Mouse (Mus musculus): ENCODE data around the gene Mtf1.

Mtf1 gene

DNA sequence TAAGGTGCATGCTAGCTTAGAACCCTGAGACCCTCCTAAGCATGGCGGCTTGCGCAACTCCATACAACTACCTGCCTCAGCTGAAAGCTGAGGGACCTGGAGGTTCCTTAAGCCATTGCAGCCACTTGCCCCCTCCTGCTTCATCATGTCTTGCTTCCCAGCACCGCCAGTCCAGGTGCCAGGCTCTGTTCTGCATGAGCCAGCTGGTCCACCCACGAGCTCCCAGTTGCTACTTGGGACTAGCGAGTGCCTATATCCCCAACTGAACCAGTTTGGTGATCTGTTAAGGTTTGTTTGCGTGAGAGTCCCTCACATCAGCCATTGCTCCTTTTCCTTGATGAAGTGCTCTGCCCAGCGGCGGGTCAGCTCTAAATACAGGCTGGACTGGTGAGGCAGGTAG, 54.4 kb downstream of the Mtf1 start:
- DNase-seq (ENCODE audit: low read depth): no peak

DNA sequence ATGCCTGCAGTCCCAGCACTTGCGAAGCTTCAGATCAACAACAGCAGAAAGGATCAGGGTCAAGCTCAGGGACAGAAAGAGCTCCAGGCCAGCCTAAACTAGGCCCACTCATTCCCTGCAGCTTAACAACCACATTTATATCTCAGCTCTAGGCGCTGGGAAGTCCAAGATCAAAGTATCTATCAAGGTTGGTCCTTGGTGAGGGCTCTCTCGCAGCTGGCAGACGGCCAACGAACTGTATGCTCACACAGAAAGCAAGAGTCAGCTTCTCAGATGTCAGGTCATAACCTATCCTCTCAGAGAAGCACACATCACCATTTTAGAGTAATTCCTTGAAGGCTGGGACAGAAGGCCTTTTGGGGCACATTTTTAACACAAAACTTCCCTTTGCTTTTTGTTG, 56.5 kb downstream of the Mtf1 start:
- DNase-seq (ENCODE audit: low read depth): no peak

DNA sequence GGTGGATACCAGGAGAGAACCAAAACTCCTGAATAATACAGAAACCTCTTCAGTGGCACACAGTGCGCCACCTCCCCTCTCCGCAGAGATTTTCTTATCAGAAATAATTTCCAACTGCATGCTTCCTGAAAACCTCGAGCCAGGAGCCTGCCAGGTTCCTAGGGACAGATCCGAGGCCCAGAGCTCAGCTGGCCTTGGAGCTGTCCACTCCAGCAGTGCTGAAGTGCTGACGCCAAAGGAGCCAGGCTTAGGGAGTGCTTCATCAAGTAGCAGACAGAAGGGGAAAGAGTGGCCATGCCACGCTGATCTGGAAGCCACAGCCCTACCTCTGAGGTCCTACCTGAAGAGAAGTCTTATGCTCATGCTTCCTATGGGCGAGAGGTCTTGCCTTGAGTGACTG, 58.5 kb downstream of the Mtf1 start:
- DNase-seq (ENCODE audit: low read depth): peak; percentile 42

DNA sequence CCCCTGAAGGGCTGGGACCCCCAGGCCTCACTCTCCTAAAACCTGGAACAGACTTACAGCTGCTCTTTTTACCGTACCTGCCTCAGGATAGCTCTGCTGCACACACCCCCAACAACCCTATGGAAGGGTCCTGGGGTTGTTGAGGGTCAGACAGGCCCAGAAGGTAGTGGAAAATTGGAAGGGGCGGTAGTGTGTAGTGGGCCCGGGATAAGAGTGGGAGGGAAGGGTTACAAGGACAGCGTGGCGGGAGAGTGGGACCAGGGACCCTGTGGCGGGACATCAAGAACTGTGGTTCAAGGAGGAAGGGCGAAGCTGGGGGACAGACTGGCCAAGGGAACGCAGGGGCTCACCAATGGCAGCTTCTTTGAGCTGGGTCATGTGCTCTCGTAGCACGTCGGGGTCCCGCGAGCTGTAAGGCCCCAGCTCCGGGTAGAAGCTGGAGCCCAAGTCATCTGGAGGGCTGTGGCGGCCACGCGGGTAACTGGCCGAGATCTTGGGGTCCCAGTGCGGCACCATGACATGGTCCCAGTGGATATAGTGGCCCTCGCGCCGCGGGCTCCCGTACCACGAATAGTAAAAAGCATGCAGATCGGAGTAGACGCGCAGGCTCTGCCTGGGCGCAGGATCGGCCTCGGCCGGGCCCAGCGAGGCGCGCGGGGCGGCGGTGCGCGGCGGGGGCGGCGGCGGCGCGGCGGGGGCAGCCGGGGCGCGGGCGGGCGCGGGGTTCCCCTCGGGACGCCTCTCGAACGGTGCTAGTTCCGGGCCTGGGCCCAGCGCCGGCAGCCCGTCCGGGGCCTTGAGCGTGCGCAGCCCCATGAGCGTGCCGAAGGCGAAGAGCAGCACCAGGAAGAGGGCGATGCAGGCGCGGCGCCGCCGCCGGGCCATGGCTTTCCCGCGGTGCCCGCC, 59.6 kb downstream of the Mtf1 start, which contains the start of gene Maneal:
Gene Maneal (minus strand): TSS at position 889 of the 906 bp plus-strand sequence.
- no peak for DNase-seq (ENCODE audit: low read depth)

DNA sequence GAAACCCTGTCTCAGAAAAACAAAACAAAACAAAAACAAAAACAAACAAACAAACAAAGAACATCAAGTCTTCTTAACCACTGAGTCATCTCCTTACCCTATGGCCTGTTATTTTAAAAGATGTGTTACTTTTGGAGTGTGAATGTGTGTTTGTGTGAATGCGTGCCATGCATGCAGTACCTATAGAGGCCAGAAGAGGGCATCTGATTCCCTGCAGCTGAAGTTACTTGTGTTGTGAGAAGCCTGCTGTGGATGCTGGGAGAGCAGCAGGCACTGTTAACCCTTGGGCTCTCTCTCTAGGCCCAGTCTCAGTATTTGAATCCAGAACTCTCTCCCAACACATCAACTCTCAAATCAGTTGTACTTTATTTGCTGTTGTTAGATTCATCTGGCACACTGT, 70.8 kb downstream of the Mtf1 start:
- DNase-seq (ENCODE audit: low read depth): no peak

DNA sequence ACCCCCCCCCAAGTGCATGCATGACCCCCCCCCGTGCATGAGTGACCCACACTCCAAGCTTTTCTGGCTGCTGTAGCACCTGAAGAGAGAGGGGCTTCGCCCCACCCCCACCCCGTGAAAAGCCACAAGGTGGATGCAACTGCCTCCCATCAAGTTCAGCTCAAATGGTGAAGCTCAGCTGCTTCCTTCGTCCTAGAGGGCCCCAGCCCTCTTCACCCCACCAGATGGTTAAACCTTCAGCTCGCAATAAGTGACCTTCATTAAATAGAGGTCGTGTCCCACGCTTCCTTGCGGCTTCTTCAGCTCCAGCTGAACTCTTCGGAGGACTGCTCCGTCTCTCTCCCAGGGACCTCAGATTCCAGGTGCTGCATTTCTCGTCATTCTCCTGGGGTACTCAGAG, 78.7 kb downstream of the Mtf1 start, which contains the start of gene Epha10:
Gene Epha10 (plus strand): TSS at position 301 of the 400 bp plus-strand sequence.
- no peak for DNase-seq (ENCODE audit: low read depth)

DNA sequence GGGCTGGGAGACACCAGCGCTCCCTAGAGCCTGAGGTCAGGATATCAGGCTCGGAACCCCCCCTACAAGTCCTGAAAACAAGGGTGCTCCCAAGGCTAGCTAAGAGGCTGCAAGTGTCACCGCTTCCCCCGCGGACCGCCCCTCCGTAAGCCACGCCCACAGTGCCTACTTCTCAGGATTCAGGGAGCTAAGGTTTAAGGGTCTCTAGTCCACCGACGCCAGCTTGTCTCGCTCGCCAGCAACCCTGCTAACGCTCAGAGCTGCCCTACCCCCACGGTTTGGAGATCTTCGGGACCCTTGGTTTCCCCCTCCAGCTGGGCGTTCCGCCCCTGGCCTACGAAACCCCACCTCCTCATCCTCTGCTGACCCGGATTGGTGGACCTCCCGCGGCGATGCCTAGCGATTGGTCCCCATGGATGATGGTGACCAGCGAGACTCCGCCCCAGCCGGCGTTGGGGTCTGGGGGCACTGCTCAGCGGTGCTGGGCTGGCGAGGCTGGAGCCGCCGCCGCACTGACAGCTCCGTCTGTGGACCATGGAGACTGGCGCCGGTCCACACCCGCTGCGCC, 79.5 kb downstream of the Mtf1 start:
- no peak for DNase-seq (ENCODE audit: low read depth)

DNA sequence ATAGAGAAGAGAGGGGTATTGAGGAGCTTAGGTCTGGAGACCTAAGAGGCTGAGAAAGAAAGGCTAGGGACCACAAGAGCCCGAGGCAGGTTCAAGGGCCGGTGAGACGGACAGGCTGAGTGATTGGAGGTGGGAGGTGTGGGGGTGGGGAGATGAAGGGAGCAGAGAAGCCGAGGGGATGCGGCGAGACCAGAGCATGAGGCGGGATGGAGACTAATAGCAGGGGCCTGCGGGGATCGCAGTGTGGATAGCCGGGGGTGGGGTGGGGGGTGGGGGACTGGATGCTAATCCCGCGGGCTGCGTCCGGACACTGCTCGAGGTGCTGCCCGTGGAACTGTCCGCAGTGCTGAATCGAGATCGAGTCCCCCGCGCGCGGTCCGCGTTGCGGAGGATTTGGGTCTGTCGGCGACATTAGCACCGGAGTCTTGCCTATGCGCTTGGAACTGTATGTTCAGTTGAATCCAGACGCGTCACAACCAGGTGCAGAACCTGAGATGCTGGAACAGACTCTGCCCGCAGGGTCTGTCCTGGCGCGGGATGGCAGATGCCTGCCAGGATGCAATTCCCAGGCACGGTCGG, 80.3 kb downstream of the Mtf1 start:
- DNase-seq (ENCODE audit: low read depth): no peak

DNA sequence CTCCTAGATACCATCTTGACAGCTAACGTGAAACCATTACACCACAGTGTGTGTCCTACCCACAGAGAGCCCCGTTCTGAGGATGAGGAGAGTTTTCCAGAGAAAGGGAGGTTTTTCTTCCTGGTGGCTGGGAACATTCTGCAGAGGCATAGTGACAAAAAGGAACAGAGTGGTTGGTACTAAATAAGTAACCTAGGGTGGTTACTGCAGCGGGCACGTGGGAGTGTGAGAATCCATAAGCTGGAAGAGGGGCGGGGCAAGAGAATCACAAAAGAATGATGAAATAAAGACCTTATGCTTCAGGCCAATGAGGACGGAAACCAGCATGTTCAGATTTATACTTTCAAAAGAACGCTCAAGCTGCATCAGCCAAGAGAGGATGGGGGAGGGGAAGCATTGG, 86.8 kb downstream of the Mtf1 start:
- no peak for DNase-seq (ENCODE audit: low read depth)

DNA sequence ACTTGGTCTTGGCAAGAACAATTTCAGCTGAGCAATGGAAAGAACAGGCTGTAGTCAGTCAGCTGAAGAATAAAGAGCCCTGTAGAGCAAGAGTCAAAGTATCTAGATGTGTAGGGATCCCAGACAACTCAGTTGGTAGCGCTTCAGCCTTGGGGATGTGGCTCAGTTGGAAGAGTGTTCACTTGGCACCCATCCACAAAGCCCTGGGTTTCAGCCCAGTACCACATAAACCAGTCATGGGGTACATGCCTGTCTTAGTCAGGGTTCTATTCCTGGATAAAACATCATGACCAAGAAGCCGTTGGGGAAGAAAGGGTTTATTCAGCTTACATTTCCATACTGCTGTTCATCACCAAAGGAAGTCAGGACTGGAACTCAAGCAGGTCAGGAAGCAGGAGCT, 88.0 kb downstream of the Mtf1 start:
- DNase-seq (ENCODE audit: low read depth): no peak

DNA sequence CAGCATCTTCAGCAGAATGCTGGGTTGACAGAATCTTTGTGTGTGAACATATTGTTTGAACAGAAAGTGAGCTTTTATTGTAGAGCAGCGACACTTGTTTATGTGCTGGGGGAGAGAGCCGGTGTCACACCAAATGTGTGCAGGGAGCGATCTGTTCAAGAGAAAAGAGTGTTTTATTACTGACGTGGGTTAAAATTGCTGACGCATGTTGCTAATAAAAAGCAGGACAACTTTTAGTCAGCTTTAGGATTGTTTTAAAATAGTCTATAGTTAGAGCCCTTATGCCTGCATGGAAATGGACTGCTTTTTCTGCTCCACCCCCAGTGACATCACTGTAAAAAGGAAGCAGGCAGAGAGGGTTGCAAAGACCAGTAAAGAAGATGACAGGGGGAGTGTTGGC, 88.9 kb downstream of the Mtf1 start:
- no peak for DNase-seq (ENCODE audit: low read depth)

DNA sequence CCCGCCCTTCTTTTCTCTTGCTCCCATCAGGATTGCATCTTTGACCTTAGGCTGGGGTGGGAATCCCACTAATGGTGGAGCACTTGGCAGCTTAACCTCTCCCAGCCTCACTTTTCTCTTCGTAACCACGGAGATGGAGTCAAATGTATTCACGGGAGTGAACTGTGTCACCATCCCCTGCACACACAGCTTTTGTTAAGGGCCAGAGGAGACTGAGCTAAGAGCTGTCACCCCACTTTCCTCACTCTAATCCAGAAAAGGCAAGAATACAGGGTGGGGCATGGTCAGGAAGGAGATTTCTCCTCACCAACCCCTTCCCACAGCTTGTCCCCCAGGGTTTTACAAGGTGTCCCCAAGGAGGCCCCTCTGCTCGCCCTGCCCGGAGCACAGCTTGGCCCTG, 91.9 kb downstream of the Mtf1 start:
- DNase-seq (ENCODE audit: low read depth): no peak

DNA sequence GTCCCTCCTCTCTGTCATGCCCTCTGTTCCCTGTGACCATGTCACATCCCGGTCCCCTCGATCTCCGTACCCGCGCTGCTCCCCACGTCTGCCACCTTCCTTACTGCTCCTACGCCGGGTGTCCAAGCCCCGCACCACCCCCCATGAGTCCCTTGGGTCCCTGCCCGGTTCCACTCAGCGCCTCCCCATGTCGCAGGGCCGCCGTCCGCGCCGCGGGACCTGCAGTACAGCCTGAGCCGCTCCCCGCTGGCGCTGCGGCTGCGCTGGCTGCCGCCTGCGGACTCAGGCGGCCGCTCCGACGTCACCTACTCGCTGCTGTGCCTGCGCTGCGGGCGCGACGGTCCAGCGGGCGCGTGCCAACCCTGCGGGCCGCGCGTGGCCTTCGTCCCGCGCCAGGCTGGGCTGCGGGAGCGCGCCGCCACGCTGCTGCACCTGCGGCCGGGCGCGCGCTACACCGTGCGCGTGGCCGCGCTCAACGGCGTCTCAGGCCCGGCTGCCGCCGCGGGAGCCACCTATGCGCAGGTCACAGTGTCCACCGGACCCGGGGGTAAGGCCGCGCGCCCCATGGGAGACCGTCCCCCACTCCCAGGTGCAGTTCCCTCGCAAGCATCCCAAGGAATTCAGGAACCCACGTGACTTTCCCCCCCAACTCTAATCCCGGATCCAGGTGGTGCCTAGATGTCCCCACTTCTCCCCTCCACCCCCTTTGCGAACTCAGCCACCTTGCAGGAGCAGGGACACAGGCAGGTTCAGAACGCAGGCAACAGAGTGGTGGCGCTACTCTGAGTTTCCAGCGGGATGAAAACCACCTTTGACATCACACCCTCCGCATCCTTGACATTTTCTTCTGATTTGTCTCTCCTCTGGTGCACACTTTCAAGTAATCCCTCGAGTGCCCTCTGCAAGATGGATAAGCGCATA, 92.9 kb downstream of the Mtf1 start:
- DNase-seq (ENCODE audit: low read depth): no peak

DNA sequence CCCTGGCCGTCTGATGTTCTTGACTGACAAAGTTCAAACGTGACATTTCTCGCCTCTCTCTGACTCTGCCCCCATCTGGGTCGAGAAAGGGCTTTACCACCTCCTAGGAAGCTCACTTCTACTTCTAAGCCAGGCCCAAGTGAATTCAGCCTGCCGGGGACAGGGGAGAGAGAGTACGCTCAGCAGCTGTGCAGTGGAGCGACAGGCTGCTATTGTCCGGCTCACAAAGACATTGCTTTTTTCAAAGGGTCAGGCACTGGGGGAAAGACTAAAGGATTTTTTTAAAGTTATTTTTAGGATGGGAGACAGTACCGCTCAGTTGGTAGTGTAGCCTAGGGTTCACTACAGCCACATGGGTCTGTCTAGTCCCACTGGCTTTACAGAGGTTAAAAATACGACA, 96.5 kb downstream of the Mtf1 start:
- DNase-seq (ENCODE audit: low read depth): no peak

All from naive thymus-derived CD4-positive, alpha-beta T cell, adult 2 months (primary cell).